Mouse (Mus musculus) kidney, embryonic 15.5 days (tissue): ENCODE measurements around the gene St6galnac3. TPM values are rescaled to one million over a fixed set of nuclear protein-coding genes. Genes with fewer than 3 reads are reported as not detected.

ENCODE experiments used
- ATAC-seq: fragments of 200-750 bp; cut with Nextera tagmentation; replicated peaks from 2 replicates; pipeline ENCODE4 v1.8.0; 2017; ENCODE audit warnings: moderate TSS enrichment; ENCODE audit not compliant: low FRiP score
- H3K27ac ChIP-seq: fragments of 300-500 bp; sonication (generic); 2 replicates; pipeline ENCODE4 v1.5.1; 2015; ENCODE audit warnings: mild to moderate bottlenecking, inconsistent platforms
- H3K27me3 ChIP-seq: fragments of 300-500 bp; sonication (generic); 2 replicates; pipeline ENCODE4 v1.6.1; 2015; ENCODE audit warnings: inconsistent platforms
- H3K36me3 ChIP-seq: fragments of 300-500 bp; sonication (generic); 2 replicates; pipeline ENCODE4 v1.6.1; 2015; ENCODE audit warnings: inconsistent platforms
- H3K4me1 ChIP-seq: fragments of 300-500 bp; sonication (generic); 2 replicates; pipeline ENCODE4 v1.6.1; 2015; ENCODE audit warnings: inconsistent platforms
- H3K4me2 ChIP-seq: fragments of 300-500 bp; sonication (generic); 2 replicates; pipeline ENCODE4 v1.6.1; 2015; ENCODE audit warnings: moderate library complexity, mild to moderate bottlenecking, inconsistent platforms
- H3K4me3 ChIP-seq: fragments of 300-500 bp; sonication (generic); replicated peaks from 2 replicates; pipeline ENCODE4 v1.5.1; 2015; ENCODE audit warnings: mild to moderate bottlenecking, inconsistent platforms
- H3K9ac ChIP-seq: fragments of 300-500 bp; sonication (generic); 2 replicates; pipeline ENCODE4 v1.6.1; 2015; ENCODE audit warnings: mild to moderate bottlenecking, inconsistent platforms
- H3K9me3 ChIP-seq: fragments of 300-500 bp; sonication (generic); replicated peaks from 2 replicates; pipeline ENCODE4 v1.6.1; 2016; ENCODE audit warnings: inconsistent platforms
- WGBS: fragments of 180-500 bp; shearing (Covaris S2); methylation state at CpG from one replicate; pipeline ENCODE4 v1.1.7; 2015; ENCODE audit warnings: mixed read lengths; 5-methylcytosine and 5-hydroxymethylcytosine counted together
- polyA plus RNA-seq: library from polyadenylated mRNA; unstranded; fragments of >200 nt; fragmentation: Nextera tagmentation; extraction: Ambion mirVana; gene quantifications from 2 replicates; pipeline ENCODE4 v1.2.1, GENCODE M21; 2015

Gene St6galnac3
- polyA plus RNA-seq, 1 experiment from 2014 or later = 65.5 TPM

GRCm38 (mm10) chr3:153594531-153594930, 130.4 kb downstream of the St6galnac3 start:
- Histone ChIP-seq H3K9me3 (no peaks in the 10 kb centered on the region), H3K4me3 (no peak overlapping the region), H3K4me2 (no peak overlapping the region), H3K27me3 (no peaks in the 10 kb centered on the region), H3K9ac (no peak overlapping the region), H3K4me1 (peaks cover 20% of the 10 kb centered on the region), H3K27ac (no peak overlapping the region), H3K36me3 (no peaks in the 10 kb centered on the region)
- WGBS = 88% methylated on average over 9 of the region's 9 CpGs
- no peak for ATAC-seq

- Histone ChIP-seq H3K9ac (no peak overlapping the region), H3K4me3 (no peak overlapping the region), H3K4me1 (peaks cover 26% of the 10 kb centered on the region), H3K36me3 (no peaks in the 10 kb centered on the region), H3K27ac (no peak overlapping the region), H3K9me3 (no peaks in the 10 kb centered on the region), H3K27me3 (no peaks in the 10 kb centered on the region), H3K4me2 (no peak overlapping the region)
- ATAC-seq = no peak
- 78% methylated on average over 4 of the region's 4 CpGs for WGBS
Observed at GRCm38 (mm10) chr3:153593978-153594377, 131.0 kb downstream of the St6galnac3 start.

- H3K9me3 ChIP-seq = no peaks in the 10 kb centered on the region
- H3K36me3 ChIP-seq = no peaks in the 10 kb centered on the region
- no peak overlapping the region for H3K4me2 ChIP-seq
- H3K27me3 ChIP-seq = no peaks in the 10 kb centered on the region
- H3K4me1 ChIP-seq = peaks cover 34% of the 10 kb centered on the region
- no peak overlapping the region for H3K4me3 ChIP-seq
- no peak for ATAC-seq
- no peak overlapping the region for H3K27ac ChIP-seq
- WGBS = 87% methylated on average over 3 of the region's 3 CpGs
- H3K9ac ChIP-seq = no peak overlapping the region
Observed at GRCm38 (mm10) chr3:153593103-153593502, 131.9 kb downstream of the St6galnac3 start.

GRCm38 (mm10) chr3:153587594-153587993, 137.4 kb downstream of the St6galnac3 start:
- Histone ChIP-seq H3K4me3 (no peak overlapping the region), H3K36me3 (no peaks in the 10 kb centered on the region), H3K27me3 (no peaks in the 10 kb centered on the region), H3K4me2 (no peak overlapping the region), H3K9me3 (no peaks in the 10 kb centered on the region), H3K27ac (peak overlapping the region; percentile 48; the same call in 1 of the 2 replicates), H3K4me1 (peaks cover 54% of the 10 kb centered on the region), H3K9ac (no peak overlapping the region)
- peak; percentile 58 for ATAC-seq
- 17% methylated on average over 1 of the region's 1 CpGs for WGBS

- Histone ChIP-seq H3K27ac (no peak overlapping the region), H3K4me2 (no peak overlapping the region), H3K36me3 (no peaks in the 10 kb centered on the region), H3K4me3 (no peak overlapping the region), H3K9me3 (no peaks in the 10 kb centered on the region), H3K9ac (no peak overlapping the region), H3K27me3 (no peaks in the 10 kb centered on the region), H3K4me1 (peaks cover 51% of the 10 kb centered on the region)
- 49% methylated on average over 3 of the region's 3 CpGs for WGBS
- ATAC-seq = no peak
Observed at GRCm38 (mm10) chr3:153584836-153585235, 140.1 kb downstream of the St6galnac3 start.

GRCm38 (mm10) chr3:153582065-153582464, 142.9 kb downstream of the St6galnac3 start:
- H3K36me3 ChIP-seq = peaks cover 3% of the 10 kb centered on the region
- peaks cover 24% of the 10 kb centered on the region for H3K4me1 ChIP-seq
- H3K9ac ChIP-seq = no peak overlapping the region
- ATAC-seq = no peak
- no peaks in the 10 kb centered on the region for H3K27me3 ChIP-seq
- H3K9me3 ChIP-seq = no peaks in the 10 kb centered on the region
- no peak overlapping the region for H3K4me3 ChIP-seq
- no peak overlapping the region for H3K27ac ChIP-seq
- no peak overlapping the region for H3K4me2 ChIP-seq
- WGBS = 39% methylated on average over 4 of the region's 4 CpGs

- H3K27ac ChIP-seq = no peak overlapping the region
- no peak overlapping the region for H3K4me3 ChIP-seq
- no peaks in the 10 kb centered on the region for H3K27me3 ChIP-seq
- peaks cover 17% of the 10 kb centered on the region; the same call in 1 of the 2 replicates for H3K4me1 ChIP-seq
- peaks cover 6% of the 10 kb centered on the region for H3K36me3 ChIP-seq
- 69% methylated on average over 2 of the region's 2 CpGs for WGBS
- H3K9ac ChIP-seq = no peak overlapping the region
- no peak overlapping the region for H3K4me2 ChIP-seq
- no peaks in the 10 kb centered on the region for H3K9me3 ChIP-seq
- no peak for ATAC-seq
Observed at GRCm38 (mm10) chr3:153580625-153581024, 144.3 kb downstream of the St6galnac3 start.

GRCm38 (mm10) chr3:153580136-153580535, 144.8 kb downstream of the St6galnac3 start:
- H3K27ac ChIP-seq = no peak overlapping the region
- no peak overlapping the region for H3K9ac ChIP-seq
- no peak overlapping the region for H3K4me3 ChIP-seq
- H3K4me1 ChIP-seq = peaks cover 17% of the 10 kb centered on the region; the same call in 1 of the 2 replicates
- 91% methylated on average over 3 of the region's 3 CpGs for WGBS
- no peaks in the 10 kb centered on the region for H3K27me3 ChIP-seq
- no peak overlapping the region for H3K4me2 ChIP-seq
- peaks cover 6% of the 10 kb centered on the region for H3K36me3 ChIP-seq
- H3K9me3 ChIP-seq = no peaks in the 10 kb centered on the region
- no peak for ATAC-seq

- H3K9me3 ChIP-seq = no peaks in the 10 kb centered on the region
- no peaks in the 10 kb centered on the region for H3K27me3 ChIP-seq
- H3K9ac ChIP-seq = no peak overlapping the region
- peaks cover 7% of the 10 kb centered on the region; the same call in 1 of the 2 replicates for H3K4me1 ChIP-seq
- H3K4me3 ChIP-seq = no peak overlapping the region
- WGBS = 71% methylated on average over 2 of the region's 2 CpGs
- H3K36me3 ChIP-seq = peaks cover 6% of the 10 kb centered on the region
- H3K4me2 ChIP-seq = no peak overlapping the region
- H3K27ac ChIP-seq = no peak overlapping the region
- no peak for ATAC-seq
Observed at GRCm38 (mm10) chr3:153577286-153577685, 147.7 kb downstream of the St6galnac3 start.

- no peak overlapping the region for H3K9ac ChIP-seq
- H3K27me3 ChIP-seq = no peaks in the 10 kb centered on the region
- H3K36me3 ChIP-seq = no peaks in the 10 kb centered on the region
- H3K4me2 ChIP-seq = no peak overlapping the region
- 87% methylated on average over 11 of the region's 11 CpGs for whole genome bisulfite sequencing
- no peak overlapping the region for H3K4me3 ChIP-seq
- peaks cover 12% of the 10 kb centered on the region; the same call in 1 of the 2 replicates for H3K4me1 ChIP-seq
- no peaks in the 10 kb centered on the region for H3K9me3 ChIP-seq
- no peak overlapping the region for H3K27ac ChIP-seq
- no peak for ATAC-seq
Observed at GRCm38 (mm10) chr3:153571152-153571551, 153.8 kb downstream of the St6galnac3 start.

GRCm38 (mm10) chr3:153568815-153569214, 156.2 kb downstream of the St6galnac3 start:
- ATAC-seq = no peak
- no peak overlapping the region for H3K4me2 ChIP-seq
- H3K9me3 ChIP-seq = no peaks in the 10 kb centered on the region
- no peak overlapping the region for H3K27ac ChIP-seq
- 86% methylated on average over 3 of the region's 3 CpGs for WGBS
- peaks cover 12% of the 10 kb centered on the region; the same call in 1 of the 2 replicates for H3K4me1 ChIP-seq
- H3K9ac ChIP-seq = no peak overlapping the region
- no peaks in the 10 kb centered on the region for H3K36me3 ChIP-seq
- no peaks in the 10 kb centered on the region for H3K27me3 ChIP-seq
- no peak overlapping the region for H3K4me3 ChIP-seq

GRCm38 (mm10) chr3:153567913-153568312, 157.1 kb downstream of the St6galnac3 start:
- no peaks in the 10 kb centered on the region for H3K9me3 ChIP-seq
- H3K4me3 ChIP-seq = no peak overlapping the region
- no peak for ATAC-seq
- no peak overlapping the region for H3K9ac ChIP-seq
- no peak overlapping the region for H3K27ac ChIP-seq
- WGBS = 67% methylated on average over 3 of the region's 3 CpGs
- H3K36me3 ChIP-seq = no peaks in the 10 kb centered on the region
- H3K27me3 ChIP-seq = no peaks in the 10 kb centered on the region
- peaks cover 14% of the 10 kb centered on the region; the same call in 1 of the 2 replicates for H3K4me1 ChIP-seq
- H3K4me2 ChIP-seq = no peak overlapping the region

- Histone ChIP-seq H3K4me2 (no peak overlapping the region), H3K36me3 (no peaks in the 10 kb centered on the region), H3K27ac (no peak overlapping the region), H3K9me3 (no peaks in the 10 kb centered on the region), H3K27me3 (no peaks in the 10 kb centered on the region), H3K9ac (no peak overlapping the region), H3K4me3 (no peak overlapping the region), H3K4me1 (peaks cover 14% of the 10 kb centered on the region; the same call in 1 of the 2 replicates)
- no peak for ATAC-seq
- 69% methylated on average over 4 of the region's 4 CpGs for WGBS
Observed at GRCm38 (mm10) chr3:153567512-153567911, 157.5 kb downstream of the St6galnac3 start.
